Mouse (Mus musculus) kidney, embryonic 14.5 days (tissue): ENCODE results near the gene Ap2b1. TPM values are rescaled to one million over a fixed set of nuclear protein-coding genes. Genes with fewer than 3 reads are reported as not detected.

Experiments used
- ATAC-seq: fragments of 200-750 bp; cut with Nextera tagmentation; 2 replicates; pipeline ENCODE4 v1.8.0; 2017; ENCODE audit warnings: moderate number of reproducible peaks, mild to moderate bottlenecking, moderate TSS enrichment, moderate library complexity; ENCODE audit not compliant: low FRiP score, low TSS enrichment
- H3K27ac ChIP-seq: fragments of 300-500 bp; sonication (generic); 2 replicates; pipeline ENCODE4 v1.5.1; 2014; ENCODE audit warnings: low read depth, mild to moderate bottlenecking, low read length, moderate library complexity, mixed read lengths
- H3K27me3 ChIP-seq: fragments of 300-500 bp; sonication (generic); 2 replicates; pipeline ENCODE4 v1.6.1; 2014; ENCODE audit warnings: mild to moderate bottlenecking, low read length; ENCODE audit not compliant: control insufficient read depth, insufficient read depth
- H3K36me3 ChIP-seq: fragments of 300-500 bp; sonication (generic); 2 replicates; pipeline ENCODE4 v1.6.1; 2014; ENCODE audit warnings: low read length, mixed read lengths; ENCODE audit not compliant: control insufficient read depth, insufficient read depth
- H3K4me1 ChIP-seq: fragments of 300-500 bp; sonication (generic); 2 replicates; pipeline ENCODE4 v1.6.1; 2014; ENCODE audit warnings: low read length, mixed read lengths; ENCODE audit not compliant: control insufficient read depth, insufficient read depth
- H3K4me2 ChIP-seq: fragments of 300-500 bp; sonication (generic); replicated peaks from 2 replicates; pipeline ENCODE4 v1.6.1; 2014; ENCODE audit warnings: low read depth, mild to moderate bottlenecking, low read length
- H3K4me3 ChIP-seq: fragments of 300-500 bp; sonication (generic); 2 replicates; pipeline ENCODE4 v1.5.1; 2014; ENCODE audit warnings: mild to moderate bottlenecking, low read length
- H3K9ac ChIP-seq: fragments of 300-500 bp; sonication (generic); 2 replicates; pipeline ENCODE4 v1.6.1; 2014; ENCODE audit warnings: low read depth, mild to moderate bottlenecking, low read length, moderate library complexity
- H3K9me3 ChIP-seq: fragments of 300-500 bp; sonication (generic); 2 replicates; pipeline ENCODE4 v1.6.1; 2016; ENCODE audit warnings: low read length; ENCODE audit not compliant: control insufficient read depth
- WGBS: fragments of 180-500 bp; shearing (Covaris S2); extraction: QIAGEN DNeasy Blood & Tissue Kit; methylation state at CpG from one replicate; pipeline ENCODE4 v1.1.7; 2014; 5-methylcytosine and 5-hydroxymethylcytosine counted together
- polyA plus RNA-seq: library from polyadenylated mRNA; unstranded; fragments of >200 nt; fragmentation: Nextera tagmentation; extraction: Ambion mirVana; gene quantifications from 2 replicates; pipeline ENCODE4 v1.2.1, GENCODE M21; 2014

Ap2b1 gene
- polyA plus RNA-seq, 1 experiment from 2014 or later, result 83.8 TPM

- H3K4me2 ChIP-seq, result no peak overlapping the region
- H3K4me1 ChIP-seq, result no peaks in the 10 kb centered on the region
- H3K4me3 ChIP-seq, result no peak overlapping the region
- 81% methylated on average over 5 of the region's 5 CpGs for WGBS
- H3K36me3 ChIP-seq, result peaks cover 74% of the 10 kb centered on the region
- H3K27me3 ChIP-seq, result no peaks in the 10 kb centered on the region
- no peaks in the 10 kb centered on the region for H3K9me3 ChIP-seq
- ATAC-seq, result no peak
- no peak overlapping the region for H3K27ac ChIP-seq
- H3K9ac ChIP-seq, result no peak overlapping the region
Measured at GRCm38 (mm10) chr11:83398724-83399123, 99.9 kb downstream of the Ap2b1 start.

GRCm38 (mm10) chr11:83403787-83404186 lies 105.0 kb downstream of the Ap2b1 start:
- WGBS, result 85% methylated on average over 7 of the region's 7 CpGs
- Histone ChIP-seq H3K4me2 (no peak overlapping the region), H3K9ac (no peak overlapping the region)

GRCm38 (mm10) chr11:83406391-83406790 lies 107.6 kb downstream of the Ap2b1 start:
- ATAC-seq, result no peak
- Histone ChIP-seq H3K27me3 (no peaks in the 10 kb centered on the region; the same call in 1 of the 2 replicates), H3K4me1 (0 out of 2 replicates have a peak, but pooled peaks cover 3% of the 10 kb centered on the region), H3K27ac (no peak overlapping the region), H3K4me3 (no peak overlapping the region), H3K36me3 (peaks cover 28% of the 10 kb centered on the region), H3K9me3 (no peaks in the 10 kb centered on the region), H3K9ac (no peak overlapping the region), H3K4me2 (no peak overlapping the region)
- WGBS, result 64% methylated on average over 3 of the region's 3 CpGs

More at GRCm38 (mm10) chr11:83403787-83404186, 105.0 kb downstream of the Ap2b1 start:
- Histone ChIP-seq H3K4me3 (no peak overlapping the region), H3K4me1 (no peaks in the 10 kb centered on the region), H3K36me3 (peaks cover 48% of the 10 kb centered on the region), H3K27ac (no peak overlapping the region), H3K27me3 (no peaks in the 10 kb centered on the region), H3K9me3 (no peaks in the 10 kb centered on the region)
- no peak for ATAC-seq

- H3K4me1 ChIP-seq, result 0 out of 2 replicates have a peak, but pooled peaks cover 3% of the 10 kb centered on the region
- no peak overlapping the region for H3K9ac ChIP-seq
- H3K27ac ChIP-seq, result no peak overlapping the region
- no peaks in the 10 kb centered on the region for H3K9me3 ChIP-seq
- WGBS, result 31% methylated on average over 8 of the region's 8 CpGs
- no peaks in the 10 kb centered on the region; the same call in 1 of the 2 replicates for H3K27me3 ChIP-seq
- peaks cover 13% of the 10 kb centered on the region; the same call in 1 of the 2 replicates for H3K36me3 ChIP-seq
- H3K4me2 ChIP-seq, result no peak overlapping the region
- H3K4me3 ChIP-seq, result no peak overlapping the region
- ATAC-seq, result no peak
Measured at GRCm38 (mm10) chr11:83408242-83408641, 109.4 kb downstream of the Ap2b1 start.

GRCm38 (mm10) chr11:83409087-83409754 lies 110.4 kb downstream of the Ap2b1 start, which contains the start of gene Rasl10b:
Gene Rasl10b (plus strand): TSS chr11:83409137.
- 2% methylated on average over 27 of the region's 44 CpGs for WGBS
- Histone ChIP-seq H3K36me3 (peaks cover 4% of the 10 kb centered on the region; the same call in 1 of the 2 replicates), H3K27ac (no peak within 1 kb of the TSS)

GRCm38 (mm10) chr11:83409792-83410291 lies 111.0 kb downstream of the Ap2b1 start:
- Histone ChIP-seq H3K4me2 (peak overlapping the region; percentile 99), H3K9ac (peak overlapping the region; percentile 70), H3K27me3 (no peaks in the 10 kb centered on the region; the same call in 1 of the 2 replicates), H3K36me3 (no peaks in the 10 kb centered on the region), H3K4me3 (peak overlapping the region; percentile 71), H3K9me3 (no peaks in the 10 kb centered on the region), H3K4me1 (0 out of 2 replicates have a peak, but pooled peaks cover 3% of the 10 kb centered on the region), H3K27ac (no peak overlapping the region)
- peak; percentile 56 for ATAC-seq
- under 1% methylated on average over 18 of the region's 40 CpGs for WGBS

More at GRCm38 (mm10) chr11:83409087-83409754, 110.4 kb downstream of the Ap2b1 start, which contains the start of gene Rasl10b:
- Histone ChIP-seq H3K9ac (peak within 1 kb of the TSS; percentile 70), H3K4me1 (0 out of 2 replicates have a peak, but pooled peaks cover 3% of the 10 kb centered on the region), H3K27me3 (no peaks in the 10 kb centered on the region; the same call in 1 of the 2 replicates), H3K4me3 (peak within 1 kb of the TSS; percentile 71), H3K4me2 (peak within 1 kb of the TSS; percentile 99), H3K9me3 (no peaks in the 10 kb centered on the region)
- ATAC-seq, result peak; percentile 70

- WGBS, result 51% methylated on average over 6 of the region's 6 CpGs
- H3K4me3 ChIP-seq, result 0 out of 2 replicates have a peak overlapping the region, but pooled peaks have one; percentile 71
Measured at GRCm38 (mm10) chr11:83410510-83410909, 111.7 kb downstream of the Ap2b1 start.

GRCm38 (mm10) chr11:83417080-83417479 lies 118.3 kb downstream of the Ap2b1 start:
- Histone ChIP-seq H3K4me1 (no peaks in the 10 kb centered on the region), H3K9ac (no peak overlapping the region), H3K4me3 (no peak overlapping the region), H3K9me3 (no peaks in the 10 kb centered on the region), H3K4me2 (no peak overlapping the region), H3K27ac (no peak overlapping the region), H3K36me3 (no peaks in the 10 kb centered on the region), H3K27me3 (peaks cover 39% of the 10 kb centered on the region)
- no peak for ATAC-seq
- 5% methylated on average over 5 of the region's 5 CpGs for WGBS

More at GRCm38 (mm10) chr11:83410510-83410909, 111.7 kb downstream of the Ap2b1 start:
- peak overlapping the region; percentile 99; the same call in 1 of the 2 replicates for H3K4me2 ChIP-seq
- no peaks in the 10 kb centered on the region for H3K9me3 ChIP-seq
- H3K36me3 ChIP-seq, result no peaks in the 10 kb centered on the region
- no peak for ATAC-seq
- H3K27ac ChIP-seq, result no peak overlapping the region
- H3K9ac ChIP-seq, result no peak overlapping the region
- 0 out of 2 replicates have a peak, but pooled peaks cover 3% of the 10 kb centered on the region for H3K4me1 ChIP-seq
- no peaks in the 10 kb centered on the region; the same call in 1 of the 2 replicates for H3K27me3 ChIP-seq

- Histone ChIP-seq H3K27me3 (peaks cover 39% of the 10 kb centered on the region), H3K27ac (no peak overlapping the region), H3K36me3 (no peaks in the 10 kb centered on the region), H3K4me2 (no peak overlapping the region), H3K4me3 (no peak overlapping the region), H3K4me1 (no peaks in the 10 kb centered on the region), H3K9me3 (no peaks in the 10 kb centered on the region), H3K9ac (no peak overlapping the region)
- ATAC-seq, result no peak
- WGBS, result 87% methylated on average over 7 of the region's 7 CpGs
Measured at GRCm38 (mm10) chr11:83417708-83418107, 118.9 kb downstream of the Ap2b1 start.
